Mouse (Mus musculus): ENCODE results near the gene Rps2. TPM values are rescaled to one million over a fixed set of nuclear protein-coding genes. Genes with fewer than 3 reads are reported as not detected.
A peak's percentile ranks its signal among the peaks of the same experiment; 100 is the strongest.

Gene Rps2
- polyA plus RNA-seq, 2 experiments = 1,722 to 2,709 TPM

GRCm38 (mm10) chr17:24745526-24746497 is 27.9 kb downstream of the Rps2 start:
- Histone ChIP-seq H3K9ac (ENCODE audit: low read depth, low read length, severe bottlenecking) (no peak overlapping the region), H3K27ac (replicated peaks; ENCODE audit: low read depth, low read length) (no peak overlapping the region), H3K4me2 (replicated peaks; ENCODE audit: low read depth, low read length, severe bottlenecking) (no peak overlapping the region), H3K4me1 (ENCODE audit: control insufficient read depth, insufficient read depth, low read length) (no peaks in the 10 kb centered on the region; the same call in 1 of the 2 replicates), H3K4me3 (replicated peaks; ENCODE audit: low read length) (no peak overlapping the region), H3K27me3 (ENCODE audit: control insufficient read depth, insufficient read depth, low read length) (peaks cover 7% of the 10 kb centered on the region), H3K9me3 (ENCODE audit: control insufficient read depth, low read length) (no peaks in the 10 kb centered on the region), H3K36me3 (ENCODE audit: control insufficient read depth, insufficient read depth, low read length) (peaks cover 2% of the 10 kb centered on the region; the same call in 1 of the 2 replicates)
- TF ChIP-seq POLR2A (IDR thresholded peaks at IDR 0.05; ENCODE audit: borderline replicate concordance, extremely low read depth, insufficient read depth, insufficient read length) = no peak
- peak; percentile 96 for DNase-seq (ENCODE audit: low spot score)
- peak; percentile 80 for ATAC-seq (ENCODE audit: low FRiP score, low read depth)
- WGBS = 17% methylated on average over 7 of the region's 7 CpGs

- H3K4me3 ChIP-seq (replicated peaks; ENCODE audit: low read length) = no peak overlapping the region
- H3K27ac ChIP-seq (replicated peaks; ENCODE audit: low read depth, low read length) = no peak overlapping the region
- ATAC-seq (ENCODE audit: low FRiP score, low read depth) (no peak), DNase-seq (ENCODE audit: low spot score) (no peak)
- H3K9ac ChIP-seq (ENCODE audit: low read depth, low read length, severe bottlenecking) = peak overlapping the region; percentile 12; the same call in 1 of the 2 replicates
- H3K36me3 ChIP-seq (ENCODE audit: control insufficient read depth, insufficient read depth, low read length) = no peaks in the 10 kb centered on the region; the same call in 1 of the 2 replicates
- H3K9me3 ChIP-seq (ENCODE audit: control insufficient read depth, low read length) = no peaks in the 10 kb centered on the region
- H3K4me1 ChIP-seq (ENCODE audit: control insufficient read depth, insufficient read depth, low read length) = no peaks in the 10 kb centered on the region; the same call in 1 of the 2 replicates
- H3K27me3 ChIP-seq (ENCODE audit: control insufficient read depth, insufficient read depth, low read length) = peaks cover 17% of the 10 kb centered on the region
- TF ChIP-seq POLR2A (IDR thresholded peaks at IDR 0.05; ENCODE audit: borderline replicate concordance, extremely low read depth, insufficient read depth, insufficient read length) = no peak
- H3K4me2 ChIP-seq (replicated peaks; ENCODE audit: low read depth, low read length, severe bottlenecking) = no peak overlapping the region
- WGBS = 24% methylated on average over 4 of the region's 4 CpGs
Observed at GRCm38 (mm10) chr17:24746986-24747385, 29.1 kb downstream of the Rps2 start.

GRCm38 (mm10) chr17:24751528-24751927 is 33.6 kb downstream of the Rps2 start:
- Histone ChIP-seq H3K4me1 (ENCODE audit: control insufficient read depth, insufficient read depth, low read length) (peaks cover 11% of the 10 kb centered on the region), H3K27me3 (ENCODE audit: control insufficient read depth, insufficient read depth, low read length) (peaks cover 53% of the 10 kb centered on the region), H3K36me3 (ENCODE audit: control insufficient read depth, insufficient read depth, low read length) (no peaks in the 10 kb centered on the region), H3K4me2 (replicated peaks; ENCODE audit: low read depth, low read length, severe bottlenecking) (no peak overlapping the region), H3K9me3 (ENCODE audit: control insufficient read depth, low read length) (no peaks in the 10 kb centered on the region), H3K9ac (ENCODE audit: low read depth, low read length, severe bottlenecking) (no peak overlapping the region), H3K4me3 (replicated peaks; ENCODE audit: low read length) (no peak overlapping the region), H3K27ac (replicated peaks; ENCODE audit: low read depth, low read length) (no peak overlapping the region)
- no peak for ATAC-seq (ENCODE audit: low FRiP score, low read depth)
- TF ChIP-seq POLR2A (IDR thresholded peaks at IDR 0.05; ENCODE audit: borderline replicate concordance, extremely low read depth, insufficient read depth, insufficient read length) = no peak
- DNase-seq (ENCODE audit: low spot score) = no peak
- 13% methylated on average over 4 of the region's 4 CpGs for WGBS

GRCm38 (mm10) chr17:24752415-24753394 is 34.8 kb downstream of the Rps2 start, which contains the start of gene Hs3st6:
Gene Hs3st6, plus strand, starts transcription at chr17:24752988.
- 1% methylated on average over 47 of the region's 82 CpGs for WGBS
- Histone ChIP-seq H3K27me3 (ENCODE audit: control insufficient read depth, insufficient read depth, low read length) (peaks cover 53% of the 10 kb centered on the region), H3K4me3 (replicated peaks; ENCODE audit: low read length) (peak within 1 kb of the TSS; percentile 53), H3K9ac (ENCODE audit: low read depth, low read length, severe bottlenecking) (peak within 1 kb of the TSS; percentile 43; the same call in 1 of the 2 replicates), H3K9me3 (ENCODE audit: control insufficient read depth, low read length) (no peaks in the 10 kb centered on the region), H3K36me3 (ENCODE audit: control insufficient read depth, insufficient read depth, low read length) (no peaks in the 10 kb centered on the region), H3K4me1 (ENCODE audit: control insufficient read depth, insufficient read depth, low read length) (peaks cover 11% of the 10 kb centered on the region), H3K27ac (replicated peaks; ENCODE audit: low read depth, low read length) (no peak within 1 kb of the TSS), H3K4me2 (replicated peaks; ENCODE audit: low read depth, low read length, severe bottlenecking) (peak within 1 kb of the TSS; percentile 96)
- peak; percentile 24 for DNase-seq (ENCODE audit: low spot score)
- ATAC-seq (ENCODE audit: low FRiP score, low read depth) = peak; percentile 87
- no peak for TF ChIP-seq POLR2A (IDR thresholded peaks at IDR 0.05; ENCODE audit: borderline replicate concordance, extremely low read depth, insufficient read depth, insufficient read length)

- no peak for TF ChIP-seq POLR2A (IDR thresholded peaks at IDR 0.05; ENCODE audit: borderline replicate concordance, extremely low read depth, insufficient read depth, insufficient read length)
- DNase-seq (ENCODE audit: low spot score) (no peak), ATAC-seq (ENCODE audit: low FRiP score, low read depth) (no peak)
- WGBS = 92% methylated on average over 1 of the region's 1 CpGs
- peaks cover 33% of the 10 kb centered on the region for H3K27me3 ChIP-seq (ENCODE audit: control insufficient read depth, insufficient read depth, low read length)
- no peak overlapping the region for H3K4me2 ChIP-seq (replicated peaks; ENCODE audit: low read depth, low read length, severe bottlenecking)
- no peaks in the 10 kb centered on the region for H3K9me3 ChIP-seq (ENCODE audit: control insufficient read depth, low read length)
- H3K4me1 ChIP-seq (ENCODE audit: control insufficient read depth, insufficient read depth, low read length) = peaks cover 19% of the 10 kb centered on the region
- no peak overlapping the region for H3K4me3 ChIP-seq (replicated peaks; ENCODE audit: low read length)
- H3K9ac ChIP-seq (ENCODE audit: low read depth, low read length, severe bottlenecking) = no peak overlapping the region
- no peaks in the 10 kb centered on the region for H3K36me3 ChIP-seq (ENCODE audit: control insufficient read depth, insufficient read depth, low read length)
- no peak overlapping the region for H3K27ac ChIP-seq (replicated peaks; ENCODE audit: low read depth, low read length)
Observed at GRCm38 (mm10) chr17:24757394-24757793, 39.5 kb downstream of the Rps2 start.

All from limb, embryonic 14.5 days (tissue).